Mouse (Mus musculus) ES-E14 (cell line): ENCODE measurements around the gene Slc52a3. TPM values are rescaled to one million over a fixed set of nuclear protein-coding genes. Genes with fewer than 3 reads are reported as not detected.

Experiments
- DNase-seq: peaks from one replicate; pipeline ENCODE4 v3.0.0-alpha.2; 2013; ENCODE audit warnings: low read depth, low spot score
- H3K27ac ChIP-seq: 2 replicates; pipeline ENCODE4 v1.5.1; 2012; ENCODE audit warnings: low read depth, mild to moderate bottlenecking, low read length, moderate library complexity, mixed read lengths; ENCODE audit not compliant: poor library complexity, insufficient read depth, severe bottlenecking
- H3K36me3 ChIP-seq: 2 replicates; pipeline ENCODE4 v1.6.1; 2012; ENCODE audit warnings: mild to moderate bottlenecking, low read length, moderate library complexity, mixed read lengths; ENCODE audit not compliant: control insufficient read depth, poor library complexity, insufficient read depth, severe bottlenecking
- H3K4me1 ChIP-seq, 2 experiments: fragments of 150-350 bp in 1 of 2; sonication (generic) in 1 of 2; 2 replicates each; pipeline ENCODE4 v1.6.1; 2012; ENCODE audit warnings: low read length in 2 of 2, mild to moderate bottlenecking in 1 of 2, mixed read lengths in 1 of 2; ENCODE audit not compliant: control insufficient read depth in 2 of 2, insufficient read depth in 2 of 2, poor library complexity in 1 of 2
- H3K4me3 ChIP-seq, 2 experiments: fragments of 150-350 bp in 1 of 2; sonication (generic) in 1 of 2; 2 replicates each; pipeline ENCODE4 v1.5.1; 2012; ENCODE audit warnings: low read length in 2 of 2, low read depth in 1 of 2, mild to moderate bottlenecking in 1 of 2, mixed read lengths in 1 of 2; ENCODE audit not compliant: insufficient read depth in 1 of 2, poor library complexity in 1 of 2, severe bottlenecking in 1 of 2
- H3K9ac ChIP-seq: 2 replicates; pipeline ENCODE4 v1.6.1; 2012; ENCODE audit warnings: low read depth, mild to moderate bottlenecking, low read length, mixed read lengths; ENCODE audit not compliant: poor library complexity, insufficient read depth, severe bottlenecking
- H3K9me3 ChIP-seq: fragments of 150-350 bp; sonication (generic); 2 replicates; pipeline ENCODE4 v1.6.1; 2012; ENCODE audit warnings: low read depth, mild to moderate bottlenecking, low read length; ENCODE audit not compliant: control insufficient read depth, insufficient read depth
- MAFK ChIP-seq: IDR thresholded peaks from 2 replicates; pipeline ENCODE4 v1.6.1; 2014; ENCODE audit warnings: mild to moderate bottlenecking, low read depth, low read length, inconsistent platforms; ENCODE audit not compliant: insufficient read depth
- ZC3H11A ChIP-seq: IDR thresholded peaks from 2 replicates; pipeline ENCODE4 v1.6.1; 2012; ENCODE audit warnings: low read depth, mild to moderate bottlenecking, inconsistent platforms, low read length, borderline replicate concordance
- ZNF384 ChIP-seq: IDR thresholded peaks from 2 replicates; pipeline ENCODE4 v1.6.1; 2012; ENCODE audit warnings: low read depth, low read length, inconsistent platforms
- in situ Hi-C, 2 experiments: fragments of 600-800 bp; cut with MboI; formaldehyde crosslinking; loops; one replicate each; pipeline ENCODE4 v1.15.1; 2025; ENCODE audit warnings: low sequenced_read_pairs in 2 of 2, inconsistent platforms in 1 of 2; ENCODE audit not compliant: unreplicated experiment in 2 of 2
- total RNA-seq: library from RNA; depleted of rRNA; stranded (reverse); fragments of 300-350 nt; gene quantifications from 2 replicates; pipeline ENCODE4 v1.2.3, GENCODE M21; 2012; rRNA removed

The Slc52a3 gene
- total RNA-seq, 1 experiment: 4.4 TPM

- H3K4me1 ChIP-seq: peaks cover 0 to 3% of the 10 kb centered on the region in 2 experiments; a peak in 1 of 4 replicates
- in situ Hi-C loops: no loop called here
- H3K27ac ChIP-seq: no peak overlapping the region
- H3K9ac ChIP-seq: no peak overlapping the region
- H3K4me3 ChIP-seq: no peak overlapping the region
- H3K36me3 ChIP-seq: no peaks in the 10 kb centered on the region
- no peak for DNase-seq
- TF ChIP-seq MAFK (no peak), ZNF384 (no peak), ZC3H11A (no peak)
- H3K9me3 ChIP-seq: no peaks in the 10 kb centered on the region
Measured at GRCm38 (mm10) chr2:152057252-152057563, 60.9 kb downstream of the Slc52a3 start.

Other genes with a start within 250 kb of the Slc52a3 start
- 0.18 and 0.37 TPM in 2 replicates for gene Rspo4, start 153.6 kb upstream of the Slc52a3 start, total RNA-seq
- 0.26 and 0.98 TPM in 2 replicates for gene Angpt4, start 85.3 kb upstream of the Slc52a3 start, total RNA-seq
- gene Fam110a, start 16.3 kb upstream of the Slc52a3 start, total RNA-seq: 5.8 and 6.3 TPM in 2 replicates
- gene Scrt2, start 85.0 kb downstream of the Slc52a3 start, total RNA-seq: 0.04 and 0.37 TPM in 2 replicates
- gene Srxn1, start 109.0 kb downstream of the Slc52a3 start, total RNA-seq: 16.0 and 18.3 TPM in 2 replicates
- 22.4 and 54.6 TPM in 2 replicates for gene Tcf15, start 147.1 kb downstream of the Slc52a3 start, total RNA-seq
- gene Csnk2a1, start 230.3 kb downstream of the Slc52a3 start, total RNA-seq: 116 and 134 TPM in 2 replicates